Mouse (Mus musculus): ENCODE results near the gene Gm26620. TPM values are rescaled to one million over a fixed set of nuclear protein-coding genes. Genes with fewer than 3 reads are reported as not detected.

The Gm26620 gene
- polyA plus RNA-seq, 1 experiment from 2014 or later = 0.33 TPM

GRCm38 (mm10) chr1:170861671-170862434 lies 23.0 kb upstream of the Gm26620 start:
- Histone ChIP-seq H3K4me1 (0 out of 2 replicates have a peak, but pooled peaks cover 2% of the 10 kb centered on the region), H3K4me3 (replicated peaks) (no peak overlapping the region), H3K36me3 (no peaks in the 10 kb centered on the region), H3K9ac (no peak overlapping the region), H3K27ac (replicated peaks) (no peak overlapping the region), H3K9me3 (replicated peaks) (no peaks in the 10 kb centered on the region), H3K4me2 (replicated peaks) (no peak overlapping the region), H3K27me3 (no peaks in the 10 kb centered on the region)
- WGBS = 79% methylated on average over 13 of the region's 13 CpGs
- ATAC-seq (ENCODE audit: insufficient number of reproducible peaks, low FRiP score, low TSS enrichment, low read depth) = no peak

- no peaks in the 10 kb centered on the region for H3K36me3 ChIP-seq
- no peak overlapping the region for H3K27ac ChIP-seq (replicated peaks)
- 73% methylated on average over 3 of the region's 3 CpGs for WGBS
- H3K27me3 ChIP-seq = no peaks in the 10 kb centered on the region
- no peaks in the 10 kb centered on the region for H3K9me3 ChIP-seq (replicated peaks)
- no peak overlapping the region for H3K4me3 ChIP-seq (replicated peaks)
- no peak overlapping the region for H3K9ac ChIP-seq
- no peak overlapping the region for H3K4me2 ChIP-seq (replicated peaks)
- ATAC-seq (ENCODE audit: insufficient number of reproducible peaks, low FRiP score, low TSS enrichment, low read depth) = no peak
- H3K4me1 ChIP-seq = 0 out of 2 replicates have a peak, but pooled peaks cover 5% of the 10 kb centered on the region
Measured at GRCm38 (mm10) chr1:170862435-170862717, 22.5 kb upstream of the Gm26620 start.

- no peak for ATAC-seq (ENCODE audit: insufficient number of reproducible peaks, low FRiP score, low TSS enrichment, low read depth)
- no peaks in the 10 kb centered on the region for H3K27me3 ChIP-seq
- no peak overlapping the region for H3K4me3 ChIP-seq (replicated peaks)
- H3K4me2 ChIP-seq (replicated peaks) = no peak overlapping the region
- no peaks in the 10 kb centered on the region for H3K36me3 ChIP-seq
- WGBS = 64% methylated on average over 4 of the region's 4 CpGs
- H3K9me3 ChIP-seq (replicated peaks) = no peaks in the 10 kb centered on the region
- no peak overlapping the region for H3K9ac ChIP-seq
- 0 out of 2 replicates have a peak, but pooled peaks cover 5% of the 10 kb centered on the region for H3K4me1 ChIP-seq
- H3K27ac ChIP-seq (replicated peaks) = no peak overlapping the region
Measured at GRCm38 (mm10) chr1:170863033-170863432, 21.8 kb upstream of the Gm26620 start.

- no peaks in the 10 kb centered on the region for H3K36me3 ChIP-seq
- H3K9me3 ChIP-seq (replicated peaks) = no peaks in the 10 kb centered on the region
- no peak overlapping the region for H3K4me3 ChIP-seq (replicated peaks)
- no peaks in the 10 kb centered on the region for H3K27me3 ChIP-seq
- H3K4me1 ChIP-seq = 0 out of 2 replicates have a peak, but pooled peaks cover 5% of the 10 kb centered on the region
- no peak for ATAC-seq (ENCODE audit: insufficient number of reproducible peaks, low FRiP score, low TSS enrichment, low read depth)
- H3K9ac ChIP-seq = no peak overlapping the region
- no peak overlapping the region for H3K4me2 ChIP-seq (replicated peaks)
- H3K27ac ChIP-seq (replicated peaks) = no peak overlapping the region
Measured at GRCm38 (mm10) chr1:170864234-170864633, 20.6 kb upstream of the Gm26620 start.

- H3K9ac ChIP-seq = no peak overlapping the region
- 62% methylated on average over 3 of the region's 3 CpGs for WGBS
- H3K36me3 ChIP-seq = no peaks in the 10 kb centered on the region
- no peak overlapping the region for H3K4me3 ChIP-seq (replicated peaks)
- H3K27ac ChIP-seq (replicated peaks) = no peak overlapping the region
- no peaks in the 10 kb centered on the region for H3K27me3 ChIP-seq
- no peak overlapping the region for H3K4me2 ChIP-seq (replicated peaks)
- no peak for ATAC-seq (ENCODE audit: insufficient number of reproducible peaks, low FRiP score, low TSS enrichment, low read depth)
- 0 out of 2 replicates have a peak, but pooled peaks cover 5% of the 10 kb centered on the region for H3K4me1 ChIP-seq
- no peaks in the 10 kb centered on the region for H3K9me3 ChIP-seq (replicated peaks)
Measured at GRCm38 (mm10) chr1:170864754-170865153, 20.1 kb upstream of the Gm26620 start.

- no peak for ATAC-seq (ENCODE audit: insufficient number of reproducible peaks, low FRiP score, low TSS enrichment, low read depth)
- Histone ChIP-seq H3K4me2 (replicated peaks) (no peak overlapping the region), H3K4me3 (replicated peaks) (no peak overlapping the region), H3K9me3 (replicated peaks) (no peaks in the 10 kb centered on the region), H3K27me3 (no peaks in the 10 kb centered on the region), H3K36me3 (no peaks in the 10 kb centered on the region), H3K4me1 (0 out of 2 replicates have a peak, but pooled peaks cover 5% of the 10 kb centered on the region), H3K9ac (no peak overlapping the region), H3K27ac (replicated peaks) (no peak overlapping the region)
- WGBS = 83% methylated on average over 5 of the region's 5 CpGs
Measured at GRCm38 (mm10) chr1:170865406-170865805, 19.5 kb upstream of the Gm26620 start.

- 1% methylated on average over 30 of the region's 30 CpGs for WGBS
- Histone ChIP-seq H3K27me3 (no peaks in the 10 kb centered on the region), H3K9me3 (replicated peaks) (no peaks in the 10 kb centered on the region), H3K27ac (replicated peaks) (peak overlapping the region; percentile 71), H3K4me3 (replicated peaks) (peak overlapping the region; percentile 79), H3K4me1 (0 out of 2 replicates have a peak, but pooled peaks cover 5% of the 10 kb centered on the region), H3K9ac (peak overlapping the region; percentile 61), H3K36me3 (peaks cover 3% of the 10 kb centered on the region), H3K4me2 (replicated peaks) (peak overlapping the region; percentile 62)
- peak; percentile 40; the same call in 1 of the 2 replicates for ATAC-seq (ENCODE audit: insufficient number of reproducible peaks, low FRiP score, low TSS enrichment, low read depth)
Measured at GRCm38 (mm10) chr1:170866992-170867690, 17.7 kb upstream of the Gm26620 start.

GRCm38 (mm10) chr1:170867691-170868105 lies 17.2 kb upstream of the Gm26620 start, which contains the start of gene Atf6:
Gene Atf6 (minus strand): TSS chr1:170867771.
- Histone ChIP-seq H3K4me3 (replicated peaks) (peak within 1 kb of the TSS; percentile 79), H3K9me3 (replicated peaks) (no peaks in the 10 kb centered on the region), H3K9ac (peak within 1 kb of the TSS; percentile 61), H3K4me2 (replicated peaks) (peak within 1 kb of the TSS; percentile 62), H3K27me3 (no peaks in the 10 kb centered on the region), H3K4me1 (0 out of 2 replicates have a peak, but pooled peaks cover 5% of the 10 kb centered on the region), H3K36me3 (peaks cover 7% of the 10 kb centered on the region), H3K27ac (replicated peaks) (peak within 1 kb of the TSS; percentile 71)
- WGBS = under 1% methylated on average over 25 of the region's 25 CpGs
- peak; percentile 61; the same call in 1 of the 2 replicates for ATAC-seq (ENCODE audit: insufficient number of reproducible peaks, low FRiP score, low TSS enrichment, low read depth)

GRCm38 (mm10) chr1:170868107-170868904 lies 16.6 kb upstream of the Gm26620 start:
- Histone ChIP-seq H3K27me3 (no peaks in the 10 kb centered on the region), H3K4me2 (replicated peaks) (peak overlapping the region; percentile 62), H3K9me3 (replicated peaks) (no peaks in the 10 kb centered on the region), H3K27ac (replicated peaks) (peak overlapping the region; percentile 71), H3K4me1 (0 out of 2 replicates have a peak, but pooled peaks cover 5% of the 10 kb centered on the region), H3K4me3 (replicated peaks) (peak overlapping the region; percentile 79), H3K9ac (peak overlapping the region; percentile 61), H3K36me3 (peaks cover 7% of the 10 kb centered on the region)
- under 1% methylated on average over 33 of the region's 33 CpGs for WGBS
- ATAC-seq (ENCODE audit: insufficient number of reproducible peaks, low FRiP score, low TSS enrichment, low read depth) = peak; percentile 81

GRCm38 (mm10) chr1:170868905-170869283 lies 16.0 kb upstream of the Gm26620 start:
- ATAC-seq (ENCODE audit: insufficient number of reproducible peaks, low FRiP score, low TSS enrichment, low read depth) = no peak
- Histone ChIP-seq H3K27ac (replicated peaks) (no peak overlapping the region), H3K9me3 (replicated peaks) (no peaks in the 10 kb centered on the region), H3K9ac (peak overlapping the region; percentile 29), H3K4me2 (replicated peaks) (peak overlapping the region; percentile 62), H3K4me3 (replicated peaks) (peak overlapping the region; percentile 79), H3K27me3 (no peaks in the 10 kb centered on the region), H3K36me3 (peaks cover 8% of the 10 kb centered on the region), H3K4me1 (0 out of 2 replicates have a peak, but pooled peaks cover 5% of the 10 kb centered on the region)
- WGBS = 14% methylated on average over 14 of the region's 14 CpGs

- Histone ChIP-seq H3K4me1 (0 out of 2 replicates have a peak, but pooled peaks cover 5% of the 10 kb centered on the region), H3K27me3 (no peaks in the 10 kb centered on the region), H3K36me3 (peaks cover 25% of the 10 kb centered on the region), H3K4me2 (replicated peaks) (no peak overlapping the region), H3K9me3 (replicated peaks) (no peaks in the 10 kb centered on the region), H3K4me3 (replicated peaks) (no peak overlapping the region), H3K9ac (no peak overlapping the region), H3K27ac (replicated peaks) (no peak overlapping the region)
- ATAC-seq (ENCODE audit: insufficient number of reproducible peaks, low FRiP score, low TSS enrichment, low read depth) = no peak
- 83% methylated on average over 6 of the region's 6 CpGs for WGBS
Measured at GRCm38 (mm10) chr1:170871402-170871801, 13.5 kb upstream of the Gm26620 start.
